Mouse (Mus musculus): ENCODE measurements at regions not wholly inside any gene's neighbourhood (a gene's known extent, or its start where the extent isn't known, plus 50 kb on each side); places are given as distances from the start of the nearest gene placed in this dataset.

GRCm38 (mm10) chr13:113436288-113436687 lies 143.3 kb downstream of the BC067074 start:
- Histone ChIP-seq H3K4me2 (replicated peaks) (no peak overlapping the region), H3K27ac (no peak overlapping the region), H3K4me3 (no peak overlapping the region), H3K36me3 (no peaks in the 10 kb centered on the region), H3K27me3 (no peaks in the 10 kb centered on the region), H3K9ac (no peak overlapping the region), H3K4me1 (no peaks in the 10 kb centered on the region), H3K9me3 (replicated peaks) (no peaks in the 10 kb centered on the region)
- no peak for ATAC-seq (ENCODE audit: low FRiP score)
- WGBS: 93% methylated on average over 3 of the region's 3 CpGs

GRCm38 (mm10) chr13:113435117-113435516 lies 142.2 kb downstream of the BC067074 start:
- no peaks in the 10 kb centered on the region for H3K36me3 ChIP-seq
- no peak overlapping the region for H3K9ac ChIP-seq
- no peaks in the 10 kb centered on the region for H3K27me3 ChIP-seq
- ATAC-seq (ENCODE audit: low FRiP score): no peak
- H3K9me3 ChIP-seq (replicated peaks): no peaks in the 10 kb centered on the region
- no peak overlapping the region for H3K4me3 ChIP-seq
- WGBS: 91% methylated on average over 4 of the region's 4 CpGs
- H3K27ac ChIP-seq: no peak overlapping the region
- no peaks in the 10 kb centered on the region for H3K4me1 ChIP-seq
- no peak overlapping the region for H3K4me2 ChIP-seq (replicated peaks)

GRCm38 (mm10) chr13:113433456-113433855 lies 140.5 kb downstream of the BC067074 start:
- H3K4me2 ChIP-seq (replicated peaks): no peak overlapping the region
- 82% methylated on average over 5 of the region's 5 CpGs for WGBS
- H3K27ac ChIP-seq: no peak overlapping the region
- no peaks in the 10 kb centered on the region for H3K27me3 ChIP-seq
- no peak for ATAC-seq (ENCODE audit: low FRiP score)
- H3K4me3 ChIP-seq: no peak overlapping the region
- H3K9ac ChIP-seq: no peak overlapping the region
- H3K36me3 ChIP-seq: no peaks in the 10 kb centered on the region
- H3K9me3 ChIP-seq (replicated peaks): no peaks in the 10 kb centered on the region
- H3K4me1 ChIP-seq: no peaks in the 10 kb centered on the region

GRCm38 (mm10) chr13:113429615-113430014 lies 136.7 kb downstream of the BC067074 start:
- no peak for ATAC-seq (ENCODE audit: low FRiP score)
- H3K4me1 ChIP-seq: no peaks in the 10 kb centered on the region
- no peak overlapping the region for H3K27ac ChIP-seq
- 40% methylated on average over 3 of the region's 3 CpGs for WGBS
- H3K36me3 ChIP-seq: no peaks in the 10 kb centered on the region
- no peaks in the 10 kb centered on the region for H3K9me3 ChIP-seq (replicated peaks)
- no peaks in the 10 kb centered on the region for H3K27me3 ChIP-seq
- no peak overlapping the region for H3K9ac ChIP-seq
- no peak overlapping the region for H3K4me2 ChIP-seq (replicated peaks)
- H3K4me3 ChIP-seq: no peak overlapping the region
